Mouse (Mus musculus): Measurements from ENCODE around the gene Ccnb1.

- TF ChIP-seq CTCF (IDR thresholded peaks at IDR 0.05; ENCODE audit: low read depth): no peak
- TF ChIP-seq EP300 (IDR thresholded peaks at IDR 0.05; ENCODE audit: low read depth): no peak
Observed at GRCm38 (mm10) chr13:100774704-100775103, 11.7 kb downstream of the Ccnb1 start.
